Mouse (Mus musculus): Measurements from ENCODE around the gene Msx1. TPM values are rescaled to one million over a fixed set of nuclear protein-coding genes. Genes with fewer than 3 reads are reported as not detected.

Gene Msx1
- polyA plus RNA-seq, 1 experiment from 2014 or later, result 1.1 TPM

- Histone ChIP-seq H3K9ac (ENCODE audit: low read length) (no peak overlapping the region), H3K36me3 (ENCODE audit: control insufficient read depth, insufficient read depth, low read length) (no peaks in the 10 kb centered on the region), H3K27me3 (ENCODE audit: control insufficient read depth, insufficient read depth, low read length) (peaks cover 21% of the 10 kb centered on the region), H3K9me3 (ENCODE audit: control insufficient read depth, low read length) (no peaks in the 10 kb centered on the region), H3K4me2 (replicated peaks; ENCODE audit: low read depth) (peak overlapping the region; percentile 34), H3K4me3 (ENCODE audit: low read depth, low read length) (peak overlapping the region; percentile 17; the same call in 1 of the 2 replicates), H3K27ac (replicated peaks) (no peak overlapping the region), H3K4me1 (replicated peaks; ENCODE audit: control insufficient read depth, insufficient read depth) (no peaks in the 10 kb centered on the region)
- TF ChIP-seq CTCF (IDR thresholded peaks at IDR 0.05; ENCODE audit: low read depth) (peak; percentile 72), EP300 (optimal IDR thresholded peaks at IDR 0.05) (no peak)
- WGBS, result 2% methylated on average over 46 of the region's 46 CpGs
- DNase-seq (ENCODE audit: low spot score) (peak; percentile 58), ATAC-seq (ENCODE audit: low FRiP score, low TSS enrichment) (peak; percentile 59)
These were observed 7.3 kb downstream of the Msx1 start for GRCm38 (mm10) chr5:37816907-37817657.

GRCm38 (mm10) chr5:37815909-37816308, 8.5 kb downstream of the Msx1 start:
- no peak overlapping the region for H3K4me2 ChIP-seq (replicated peaks; ENCODE audit: low read depth)
- H3K4me3 ChIP-seq (ENCODE audit: low read depth, low read length), result no peak overlapping the region
- TF ChIP-seq EP300 (optimal IDR thresholded peaks at IDR 0.05) (no peak), CTCF (IDR thresholded peaks at IDR 0.05; ENCODE audit: low read depth) (no peak)
- H3K27ac ChIP-seq (replicated peaks), result no peak overlapping the region
- WGBS, result 83% methylated on average over 4 of the region's 4 CpGs
- H3K4me1 ChIP-seq (replicated peaks; ENCODE audit: control insufficient read depth, insufficient read depth), result no peaks in the 10 kb centered on the region
- H3K36me3 ChIP-seq (ENCODE audit: control insufficient read depth, insufficient read depth, low read length), result no peaks in the 10 kb centered on the region
- H3K9me3 ChIP-seq (ENCODE audit: control insufficient read depth, low read length), result no peaks in the 10 kb centered on the region
- H3K27me3 ChIP-seq (ENCODE audit: control insufficient read depth, insufficient read depth, low read length), result peaks cover 13% of the 10 kb centered on the region
- DNase-seq (ENCODE audit: low spot score), result no peak
- no peak overlapping the region for H3K9ac ChIP-seq (ENCODE audit: low read length)
- ATAC-seq (ENCODE audit: low FRiP score, low TSS enrichment), result no peak

- DNase-seq (ENCODE audit: low spot score) (no peak), ATAC-seq (ENCODE audit: low FRiP score, low TSS enrichment) (no peak)
- TF ChIP-seq CTCF (IDR thresholded peaks at IDR 0.05; ENCODE audit: low read depth) (peak; percentile 62), EP300 (optimal IDR thresholded peaks at IDR 0.05) (no peak)
- no peak overlapping the region for H3K9ac ChIP-seq (ENCODE audit: low read length)
- H3K36me3 ChIP-seq (ENCODE audit: control insufficient read depth, insufficient read depth, low read length), result no peaks in the 10 kb centered on the region
- no peak overlapping the region for H3K4me3 ChIP-seq (ENCODE audit: low read depth, low read length)
- H3K27ac ChIP-seq (replicated peaks), result no peak overlapping the region
- peaks cover 9% of the 10 kb centered on the region for H3K27me3 ChIP-seq (ENCODE audit: control insufficient read depth, insufficient read depth, low read length)
- H3K4me2 ChIP-seq (replicated peaks; ENCODE audit: low read depth), result no peak overlapping the region
- H3K9me3 ChIP-seq (ENCODE audit: control insufficient read depth, low read length), result no peaks in the 10 kb centered on the region
- no peaks in the 10 kb centered on the region for H3K4me1 ChIP-seq (replicated peaks; ENCODE audit: control insufficient read depth, insufficient read depth)
These were observed 10.2 kb downstream of the Msx1 start for GRCm38 (mm10) chr5:37814169-37814568.

GRCm38 (mm10) chr5:37805291-37805690, 19.1 kb downstream of the Msx1 start:
- H3K9ac ChIP-seq (ENCODE audit: low read length), result no peak overlapping the region
- no peaks in the 10 kb centered on the region for H3K36me3 ChIP-seq (ENCODE audit: control insufficient read depth, insufficient read depth, low read length)
- DNase-seq (ENCODE audit: low spot score), result no peak
- H3K27ac ChIP-seq (replicated peaks), result no peak overlapping the region
- H3K4me3 ChIP-seq (ENCODE audit: low read depth, low read length), result no peak overlapping the region
- no peaks in the 10 kb centered on the region for H3K4me1 ChIP-seq (replicated peaks; ENCODE audit: control insufficient read depth, insufficient read depth)
- H3K9me3 ChIP-seq (ENCODE audit: control insufficient read depth, low read length), result no peaks in the 10 kb centered on the region
- TF ChIP-seq EP300 (optimal IDR thresholded peaks at IDR 0.05) (no peak), CTCF (IDR thresholded peaks at IDR 0.05; ENCODE audit: low read depth) (no peak)
- no peak for ATAC-seq (ENCODE audit: low FRiP score, low TSS enrichment)
- 80% methylated on average over 6 of the region's 6 CpGs for WGBS
- H3K27me3 ChIP-seq (ENCODE audit: control insufficient read depth, insufficient read depth, low read length), result no peaks in the 10 kb centered on the region
- no peak overlapping the region for H3K4me2 ChIP-seq (replicated peaks; ENCODE audit: low read depth)

- WGBS, result 62% methylated on average over 8 of the region's 8 CpGs
- no peak overlapping the region for H3K27ac ChIP-seq (replicated peaks)
- no peak for TF ChIP-seq EP300 (optimal IDR thresholded peaks at IDR 0.05)
- TF ChIP-seq CTCF (IDR thresholded peaks at IDR 0.05; ENCODE audit: low read depth), result no peak
These were observed 19.8 kb downstream of the Msx1 start for GRCm38 (mm10) chr5:37804512-37805118.

GRCm38 (mm10) chr5:37797251-37797650, 27.1 kb downstream of the Msx1 start:
- H3K27me3 ChIP-seq (ENCODE audit: control insufficient read depth, insufficient read depth, low read length), result no peaks in the 10 kb centered on the region
- ATAC-seq (ENCODE audit: low FRiP score, low TSS enrichment) (no peak), DNase-seq (ENCODE audit: low spot score) (no peak)
- no peak overlapping the region for H3K9ac ChIP-seq (ENCODE audit: low read length)
- no peaks in the 10 kb centered on the region for H3K9me3 ChIP-seq (ENCODE audit: control insufficient read depth, low read length)
- WGBS, result 50% methylated on average over 6 of the region's 6 CpGs
- no peaks in the 10 kb centered on the region for H3K4me1 ChIP-seq (replicated peaks; ENCODE audit: control insufficient read depth, insufficient read depth)
- H3K27ac ChIP-seq (replicated peaks), result no peak overlapping the region
- H3K4me2 ChIP-seq (replicated peaks; ENCODE audit: low read depth), result no peak overlapping the region
- no peak overlapping the region for H3K4me3 ChIP-seq (ENCODE audit: low read depth, low read length)
- no peaks in the 10 kb centered on the region for H3K36me3 ChIP-seq (ENCODE audit: control insufficient read depth, insufficient read depth, low read length)
- no peak for TF ChIP-seq EP300 (optimal IDR thresholded peaks at IDR 0.05)
- TF ChIP-seq CTCF (IDR thresholded peaks at IDR 0.05; ENCODE audit: low read depth), result no peak

More at GRCm38 (mm10) chr5:37804512-37805118, 19.8 kb downstream of the Msx1 start:
- Histone ChIP-seq H3K4me3 (ENCODE audit: low read depth, low read length) (no peak overlapping the region), H3K9me3 (ENCODE audit: control insufficient read depth, low read length) (no peaks in the 10 kb centered on the region), H3K36me3 (ENCODE audit: control insufficient read depth, insufficient read depth, low read length) (no peaks in the 10 kb centered on the region), H3K4me1 (replicated peaks; ENCODE audit: control insufficient read depth, insufficient read depth) (no peaks in the 10 kb centered on the region), H3K9ac (ENCODE audit: low read length) (no peak overlapping the region), H3K27me3 (ENCODE audit: control insufficient read depth, insufficient read depth, low read length) (no peaks in the 10 kb centered on the region), H3K4me2 (replicated peaks; ENCODE audit: low read depth) (no peak overlapping the region)
- no peak for ATAC-seq (ENCODE audit: low FRiP score, low TSS enrichment)
- DNase-seq (ENCODE audit: low spot score), result no peak
